Mouse (Mus musculus) megakaryocyte, embryonic 14.5 days (primary cell): ENCODE data around the gene Dbn1.

ENCODE experiments used
- FLI1 ChIP-seq: IDR thresholded peaks from 2 replicates; pipeline ENCODE4 v1.6.1; 2012; ENCODE audit warnings: low read length, inconsistent platforms, mixed read lengths
- GATA1 ChIP-seq: IDR thresholded peaks from 3 replicates; pipeline ENCODE4 v1.6.1; 2012; ENCODE audit warnings: mixed read lengths, low read length, inconsistent platforms, borderline replicate concordance

GRCm38 (mm10) chr13:55516955-55517354, 29.0 kb upstream of the Dbn1 start:
- TF ChIP-seq GATA1: no peak
- no peak for TF ChIP-seq FLI1
